In the genomic region with DNA sequence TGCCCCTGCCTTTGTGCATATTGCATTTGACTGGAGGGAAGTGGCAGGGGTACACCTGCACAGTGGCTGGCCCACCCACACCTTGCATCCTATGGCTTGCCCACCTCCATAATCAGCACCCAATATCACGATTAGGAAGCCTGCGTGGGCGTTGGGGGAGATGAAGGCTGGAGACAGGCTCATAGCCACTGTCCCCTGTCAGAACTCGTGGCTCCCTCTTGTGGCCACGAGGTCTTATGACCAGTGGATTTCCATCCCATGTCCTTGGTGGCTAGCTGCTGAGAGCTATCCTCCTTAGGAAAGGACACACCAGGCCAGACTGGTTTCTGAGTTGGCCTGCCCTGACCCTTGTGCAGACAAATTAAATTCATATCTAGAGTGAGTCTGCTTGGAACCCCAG, we compare ENCODE assay signal across 8 mouse cellular contexts.
DNase-seq lines count a peak whose midpoint lies in the region; ATAC-seq and TF ChIP-seq lines count a peak whose summit lies in the region.

No protein-coding gene starts in this region.

- 0% methylated on average over 5 of the region's 5 CpGs for whole genome bisulfite sequencing in forebrain, embryonic 15.5 days
- under 1% methylated on average over 5 of the region's 5 CpGs for WGBS in hindbrain, embryonic 10.5 days

- no peaks in the 10 kb centered on the region for H3K36me3 ChIP-seq in forebrain, embryonic 15.5 days
- H3K36me3 ChIP-seq in hindbrain, embryonic 10.5 days = no peaks in the 10 kb centered on the region

- no peaks in the 10 kb centered on the region for H3K27me3 ChIP-seq in forebrain, embryonic 15.5 days
- peaks cover 5% of the 10 kb centered on the region; the same call in 1 of the 2 replicates for H3K27me3 ChIP-seq in hindbrain, embryonic 10.5 days (ENCODE audit: insufficient read depth, poor library complexity, severe bottlenecking)

- H3K4me1 ChIP-seq in forebrain, embryonic 15.5 days = peaks cover 28% of the 10 kb centered on the region
- H3K4me1 ChIP-seq in hindbrain, embryonic 10.5 days (replicated peaks) = peaks cover 40% of the 10 kb centered on the region

- no peak overlapping the region for H3K4me3 ChIP-seq in forebrain, embryonic 15.5 days
- no peak overlapping the region for H3K4me3 ChIP-seq in hindbrain, embryonic 10.5 days
- H3K4me3 ChIP-seq in layer of hippocampus, adult 2 months = no peak overlapping the region

- ATAC-seq in cerebellum, adult (ENCODE audit: insufficient number of reproducible peaks, low FRiP score, low TSS enrichment) = peak; percentile 80
- peak; percentile 63 for ATAC-seq in forebrain, embryonic 15.5 days (replicated peaks)

- H3K4me2 ChIP-seq in forebrain, embryonic 15.5 days (replicated peaks) = no peak overlapping the region

- no peaks in the 10 kb centered on the region for H3K9me3 ChIP-seq in forebrain, embryonic 15.5 days
- no peaks in the 10 kb centered on the region for H3K9me3 ChIP-seq in hindbrain, embryonic 10.5 days

- peak; percentile 95 for TF ChIP-seq CTCF in layer of hippocampus, adult 2 months (conservative IDR thresholded peaks at IDR 0.05)

- peak; percentile 33 for DNase-seq in MEL-GATA-1-ER (ENCODE audit: extremely low read depth, low read depth)
- peak; percentile 76 for DNase-seq in hindbrain, embryonic 10.5 days (ENCODE audit: low spot score)
- peak; percentile 70 to 74 for DNase-seq in layer of hippocampus, adult 2 months (ENCODE audit: low spot score in 2 of 2)
- DNase-seq in lung, postnatal 14 days = peak; percentile 65
- peak; percentile 89 for DNase-seq in retina, embryonic 14.5 days (ENCODE audit: low spot score)
- peak; percentile 57 for DNase-seq in urinary bladder, postnatal 14 days (ENCODE audit: low spot score)

- H3K9ac ChIP-seq in forebrain, embryonic 15.5 days (replicated peaks) = no peak overlapping the region

- H3K27ac ChIP-seq in forebrain, embryonic 15.5 days (replicated peaks) = no peak overlapping the region
- peak overlapping the region; percentile 87 for H3K27ac ChIP-seq in hindbrain, embryonic 10.5 days
- H3K27ac ChIP-seq in layer of hippocampus, adult 2 months = no peak overlapping the region

Comparison
In these comparisons a context has a peak if more than half of its experiments do, and no peak if none do; other contexts are left out.
1. DNase-seq: peak in every context shown above with its lines; median percentile 89 in retina, embryonic 14.5 days; 76 in hindbrain, embryonic 10.5 days; 72 in layer of hippocampus, adult 2 months; 65 in lung, postnatal 14 days; 57 in urinary bladder, postnatal 14 days; 33 in MEL-GATA-1-ER.